Mouse (Mus musculus): ENCODE data around the gene Bub1.

Gene Bub1

DNA sequence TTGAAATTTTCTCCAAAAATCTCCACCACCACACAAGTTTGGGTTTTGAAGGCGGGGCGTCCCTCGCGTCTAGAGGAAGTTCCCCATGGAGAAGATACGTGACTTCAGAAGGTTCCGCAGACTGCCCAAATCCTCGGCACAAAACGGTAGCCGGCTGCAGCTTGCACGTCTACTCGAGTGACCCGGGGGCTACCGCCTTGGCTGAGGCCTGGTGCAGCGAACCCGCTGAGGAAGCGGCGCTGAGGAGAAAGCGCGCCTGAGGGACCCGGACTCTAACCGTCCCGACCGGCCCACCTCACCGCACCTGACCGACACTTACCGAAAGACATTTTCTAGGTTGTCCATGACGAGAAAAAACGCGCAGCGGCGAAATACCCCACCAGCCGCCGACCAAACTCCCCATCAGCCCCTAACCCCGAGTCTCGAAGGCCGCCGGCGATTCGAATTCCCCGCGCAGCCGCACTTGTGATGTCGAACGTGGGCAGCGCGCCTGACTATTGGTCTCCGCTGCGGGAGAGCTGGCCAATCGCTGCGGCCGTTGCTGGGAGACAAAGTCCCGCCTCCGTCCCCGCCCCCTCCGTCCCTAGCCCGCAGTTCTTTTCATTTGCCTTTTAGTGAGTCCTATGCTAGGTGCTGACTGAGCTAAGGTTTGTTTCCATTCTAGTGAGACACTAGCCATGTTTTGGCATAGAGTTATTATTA, at the start of gene Bub1:
Gene Bub1 (minus strand): TSS at position 465 of the 702 bp plus-strand sequence.
- peak; percentile 91 for DNase-seq (ENCODE audit: low spot score)

DNA sequence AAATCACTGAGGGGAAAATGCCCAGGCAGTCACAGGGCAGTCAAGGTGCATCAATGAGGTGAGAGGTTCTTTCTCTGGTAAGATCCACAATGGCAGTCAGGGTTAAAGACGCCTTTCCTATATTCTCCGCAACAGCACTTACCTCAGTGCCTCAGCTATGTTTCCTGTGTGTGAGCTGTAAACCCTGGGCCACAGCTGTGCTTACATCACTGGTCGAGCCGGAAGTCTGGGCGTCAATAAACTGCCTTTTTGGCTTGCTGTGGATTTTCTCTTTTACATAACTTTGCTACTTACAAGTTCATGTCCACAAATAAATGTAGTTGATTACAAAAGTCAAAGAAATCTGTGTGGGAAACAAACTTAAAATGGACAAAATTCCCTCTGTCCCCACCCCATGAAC, 49.4 kb upstream of the Bub1 start:
- DNase-seq (ENCODE audit: low spot score), result no peak

DNA sequence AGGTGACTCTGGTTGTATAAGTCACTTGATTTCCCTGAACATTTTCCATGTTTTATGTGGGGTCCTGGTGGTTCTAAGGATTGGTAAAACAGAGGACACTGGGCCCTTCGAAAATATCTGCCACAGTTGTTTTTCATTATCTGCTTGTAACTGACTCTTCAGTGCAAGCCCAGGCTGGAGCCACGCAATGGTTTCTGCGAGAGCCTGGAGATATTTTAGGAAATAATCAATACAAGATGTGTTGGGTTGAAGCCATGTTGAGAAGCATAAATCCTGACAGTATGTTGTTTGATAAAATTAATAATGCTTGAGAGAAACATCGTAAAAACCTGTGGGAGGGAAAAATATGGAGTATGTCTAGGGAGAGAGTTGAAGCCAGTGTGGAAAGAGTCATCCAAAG, 32.7 kb upstream of the Bub1 start:
- DNase-seq (ENCODE audit: low spot score), result no peak

DNA sequence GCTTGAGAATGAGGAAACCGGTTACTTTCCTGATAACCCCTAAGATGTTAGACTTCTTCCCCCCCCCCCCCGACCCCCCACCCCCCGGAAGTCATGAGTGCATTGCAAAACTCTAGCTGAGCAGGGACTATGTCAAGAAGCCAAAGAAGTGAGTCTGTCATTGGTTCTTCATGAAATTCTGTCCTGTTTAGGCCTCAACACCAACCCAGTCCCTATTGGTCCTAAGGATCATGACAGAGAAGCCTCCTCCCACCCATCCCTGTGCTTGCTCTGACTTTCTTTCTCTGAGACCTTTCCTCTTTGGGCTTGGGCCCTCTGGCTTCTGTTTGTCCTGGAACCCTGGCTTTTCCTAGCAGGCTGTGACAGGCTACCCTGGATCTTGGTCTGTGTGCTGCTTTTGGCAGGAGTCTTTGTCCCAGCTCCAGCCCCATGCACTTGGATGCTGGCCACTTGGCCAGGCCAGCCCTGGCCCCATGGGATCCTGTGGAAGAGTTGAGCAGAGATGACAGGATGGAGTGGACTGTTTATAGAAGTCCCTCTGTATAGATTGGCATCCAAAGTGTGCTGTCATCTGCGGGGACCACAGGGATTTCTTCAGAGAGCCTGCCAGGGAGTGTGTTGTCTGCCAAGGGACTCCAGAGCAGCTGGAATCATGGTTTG, 22.8 kb upstream of the Bub1 start:
- DNase-seq (ENCODE audit: low spot score), result peak; percentile 45

DNA sequence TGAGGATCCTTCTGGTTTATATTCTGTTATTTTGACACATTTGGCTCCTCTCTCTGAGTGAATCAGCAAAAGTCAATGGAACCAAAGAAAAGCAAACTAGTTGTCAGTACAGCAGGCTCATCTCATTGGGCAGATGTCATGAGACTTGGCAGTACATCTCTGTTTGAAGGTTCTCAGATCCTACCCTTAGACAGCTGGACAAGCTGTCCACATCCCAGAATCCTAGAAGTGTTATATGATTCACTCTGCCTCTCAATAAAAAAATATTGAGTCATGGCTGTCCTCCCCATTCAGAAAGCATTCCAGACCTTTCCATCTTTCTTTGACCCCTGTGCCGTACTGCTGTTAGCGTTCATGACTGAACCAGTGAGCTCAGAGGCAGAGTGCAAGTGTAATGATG, 18.7 kb upstream of the Bub1 start:
- no peak for DNase-seq (ENCODE audit: low spot score)

DNA sequence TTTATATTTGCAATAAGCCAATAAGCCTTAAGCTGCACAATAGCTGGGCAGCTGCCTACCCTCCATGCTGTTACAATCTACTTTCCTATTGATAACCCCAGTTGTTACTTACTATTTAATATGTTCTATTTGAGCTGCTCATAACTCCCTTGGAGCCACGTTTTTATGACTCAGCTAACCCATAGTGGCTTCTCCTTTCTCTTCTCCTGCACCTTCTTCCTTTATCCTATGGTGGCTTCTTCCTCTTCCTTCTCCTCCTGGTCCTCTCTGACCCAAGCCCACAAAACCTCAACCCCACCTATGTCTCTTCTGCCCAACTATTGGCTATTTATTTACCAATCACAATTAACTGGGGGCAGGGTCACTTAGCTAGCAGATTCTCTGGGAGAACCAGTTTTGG, 14.9 kb upstream of the Bub1 start:
- no peak for DNase-seq (ENCODE audit: low spot score)

DNA sequence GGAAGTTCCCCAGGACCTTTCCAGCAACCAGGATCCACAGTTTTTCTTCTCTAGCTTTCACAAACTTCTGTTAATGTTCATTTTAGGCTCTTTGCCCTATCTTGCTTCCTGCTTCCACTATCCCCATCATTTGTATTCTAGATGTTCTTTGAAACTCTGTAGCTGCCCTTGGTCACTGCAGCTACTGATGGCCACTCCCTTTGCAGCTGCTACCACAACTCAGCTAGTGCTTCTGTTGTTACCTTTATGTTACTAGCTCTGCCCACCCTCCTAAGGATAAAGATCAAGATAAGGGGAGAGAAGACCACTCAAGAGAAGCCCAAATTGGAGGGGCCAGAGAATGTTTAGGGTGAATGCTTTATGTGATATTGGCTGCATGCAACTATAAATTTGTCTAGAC, 14.3 kb upstream of the Bub1 start:
- DNase-seq (ENCODE audit: low spot score), result no peak

DNA sequence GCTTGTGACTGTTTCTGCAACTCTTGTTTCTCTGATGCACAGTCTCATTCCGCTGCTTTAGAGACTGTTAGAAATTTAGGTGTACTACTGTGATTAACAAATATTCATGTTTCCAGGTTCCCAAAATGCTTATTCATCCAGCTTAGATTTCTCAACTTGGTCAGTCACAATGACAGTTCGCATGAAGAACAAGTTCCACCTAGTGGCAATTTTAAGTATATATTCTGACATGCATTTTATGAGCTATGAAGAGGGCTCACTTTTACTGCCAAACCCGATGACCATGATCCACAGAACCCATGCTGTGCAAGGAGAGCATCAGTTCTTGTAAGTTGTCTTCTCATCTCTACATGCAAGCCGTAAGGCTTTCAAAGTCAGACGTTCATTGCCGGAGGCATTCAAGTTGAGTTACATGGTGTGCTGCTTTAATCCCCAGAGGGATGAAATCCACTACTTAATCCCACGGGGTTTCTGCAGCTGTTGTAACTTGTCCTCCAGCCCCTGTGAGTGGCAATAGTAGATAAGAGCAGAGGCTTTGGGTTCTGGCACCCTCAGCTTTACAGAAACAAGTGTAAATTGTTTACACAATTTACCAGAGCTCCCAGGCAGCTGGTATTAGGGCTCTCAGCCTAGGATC, 13.8 kb upstream of the Bub1 start:
- no peak for DNase-seq (ENCODE audit: low spot score)

DNA sequence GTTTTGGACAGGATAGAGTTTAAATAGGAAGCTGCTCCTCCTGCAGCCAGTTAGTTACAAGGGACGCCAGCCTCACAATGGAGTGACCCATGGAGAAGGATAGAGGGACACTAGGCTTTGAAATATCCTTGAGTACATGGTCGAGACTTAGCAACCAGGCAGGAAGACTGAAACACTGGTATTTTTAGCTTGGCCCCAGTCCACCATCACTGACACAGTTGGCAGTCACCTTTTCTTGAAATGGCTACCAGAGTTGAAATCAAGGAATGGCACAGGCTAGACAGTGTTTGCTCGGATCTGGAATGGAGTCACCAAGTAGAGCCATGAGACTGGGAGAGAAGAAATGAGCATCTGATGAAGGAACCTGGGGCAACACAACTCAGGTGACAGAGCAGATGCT, 10.8 kb upstream of the Bub1 start:
- no peak for DNase-seq (ENCODE audit: low spot score)

DNA sequence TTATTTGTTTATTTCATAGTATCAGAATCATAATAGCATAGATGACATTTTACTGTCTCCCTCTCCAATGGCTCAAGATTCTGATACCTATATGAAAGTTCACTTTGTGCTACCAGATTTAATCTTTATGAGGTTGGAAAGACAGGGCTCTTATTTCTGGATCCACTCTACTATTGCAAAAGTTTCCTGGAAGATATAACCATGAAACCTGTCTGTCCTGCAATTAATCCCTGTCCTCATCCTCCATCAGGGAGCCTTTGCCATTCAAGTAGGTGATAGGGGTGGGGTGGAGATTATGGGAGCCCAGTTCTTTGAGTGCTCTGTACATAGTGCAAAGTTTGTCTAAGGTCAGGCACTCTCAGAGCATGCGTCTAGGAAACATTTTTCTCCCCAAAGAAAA, 9.7 kb upstream of the Bub1 start:
- DNase-seq (ENCODE audit: low spot score), result no peak

DNA sequence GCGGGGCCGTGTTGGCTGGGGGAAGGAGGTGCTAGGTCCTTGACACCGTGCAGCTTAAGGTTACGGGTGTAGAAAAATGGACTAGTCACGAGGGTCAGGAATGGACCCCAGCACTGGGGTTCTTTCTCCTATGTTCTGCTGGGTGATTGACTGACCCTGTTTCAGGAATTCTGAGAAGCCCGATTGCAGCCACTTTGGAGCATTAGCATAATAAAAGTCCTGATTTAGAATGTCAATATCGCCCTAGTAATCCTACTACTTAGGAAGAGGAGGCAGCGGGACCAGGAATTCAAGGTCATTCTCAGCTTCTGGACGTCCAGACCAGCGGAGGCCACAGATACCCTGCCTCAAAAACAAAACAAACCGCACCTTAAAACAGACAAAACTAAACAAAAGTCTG, 7.8 kb upstream of the Bub1 start:
- no peak for DNase-seq (ENCODE audit: low spot score)

DNA sequence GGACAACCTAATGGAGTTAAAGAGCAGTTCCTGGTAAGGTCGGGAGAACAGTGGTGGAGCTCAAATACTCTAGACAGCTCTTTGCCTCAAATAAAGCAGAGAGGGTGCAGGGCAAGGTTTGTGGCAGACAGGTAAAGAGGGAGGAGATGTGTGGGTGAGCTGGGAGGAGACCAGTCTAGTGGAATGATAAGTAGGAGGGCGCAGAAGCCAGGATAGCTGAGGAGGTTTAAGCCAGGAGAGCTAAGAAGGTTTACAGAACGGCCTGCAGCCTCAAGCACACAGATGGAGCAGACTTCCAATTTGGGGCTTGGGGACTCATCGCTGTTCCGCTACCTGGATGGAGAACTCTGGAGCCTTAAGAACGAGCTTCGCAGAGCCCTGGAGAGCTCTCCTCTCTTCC, 6.9 kb upstream of the Bub1 start, which contains the start of gene Acoxl:
Gene Acoxl (plus strand): TSS at position 301 of the 400 bp plus-strand sequence.
- no peak for DNase-seq (ENCODE audit: low spot score)

DNA sequence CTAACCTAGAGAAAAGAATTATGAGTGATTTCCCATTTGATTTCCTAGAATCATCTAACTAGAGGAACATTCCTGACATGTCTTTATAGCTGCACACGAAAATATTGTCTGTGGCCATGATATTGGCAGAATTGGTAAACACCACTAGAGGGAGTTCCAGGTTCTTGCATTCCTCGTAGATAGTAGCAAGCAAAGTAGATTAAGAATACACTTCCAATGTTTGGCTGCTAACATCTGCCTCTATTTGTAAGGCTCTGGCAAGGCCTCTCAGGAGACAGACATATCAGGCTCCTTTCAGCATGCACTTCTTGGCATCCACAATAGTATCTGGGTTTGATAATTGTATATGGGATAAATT, 1.1 kb upstream of the Bub1 start:
- no peak for DNase-seq (ENCODE audit: low spot score)

DNA sequence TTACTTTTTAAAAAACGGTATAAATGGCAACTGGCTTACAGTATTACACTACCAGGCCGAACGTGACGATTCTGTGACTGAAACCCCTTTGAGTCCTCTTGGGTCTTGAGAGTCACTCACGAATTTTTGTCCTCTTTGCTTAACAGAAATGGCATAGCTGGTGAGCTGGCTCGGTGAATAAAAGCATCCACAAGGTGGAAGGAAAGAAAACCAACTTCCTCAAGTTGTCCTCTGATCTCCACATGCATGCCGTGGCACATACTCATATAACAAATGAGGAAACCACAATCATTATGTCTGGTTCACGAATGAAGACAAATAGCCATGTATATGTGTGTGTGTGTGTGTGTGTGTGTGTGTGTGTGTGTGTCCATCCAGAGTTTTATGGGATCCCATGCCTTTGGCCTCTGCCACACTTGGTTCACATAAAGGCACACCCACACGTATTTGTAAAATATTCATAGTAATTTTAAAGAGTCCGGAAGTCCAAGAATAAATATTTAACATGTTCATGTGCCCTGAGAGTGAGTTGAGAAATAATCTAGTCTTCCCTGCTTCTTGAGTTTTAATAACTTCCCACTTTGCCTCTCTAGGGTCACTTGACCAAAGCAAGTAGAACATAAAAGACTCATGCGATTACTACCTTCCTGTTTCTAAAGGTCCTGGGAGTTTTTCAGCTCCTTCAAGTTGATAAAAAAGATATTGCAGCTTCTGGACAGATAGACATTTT, 603 bp upstream of the Bub1 start:
- DNase-seq (ENCODE audit: low spot score), result no peak

DNA sequence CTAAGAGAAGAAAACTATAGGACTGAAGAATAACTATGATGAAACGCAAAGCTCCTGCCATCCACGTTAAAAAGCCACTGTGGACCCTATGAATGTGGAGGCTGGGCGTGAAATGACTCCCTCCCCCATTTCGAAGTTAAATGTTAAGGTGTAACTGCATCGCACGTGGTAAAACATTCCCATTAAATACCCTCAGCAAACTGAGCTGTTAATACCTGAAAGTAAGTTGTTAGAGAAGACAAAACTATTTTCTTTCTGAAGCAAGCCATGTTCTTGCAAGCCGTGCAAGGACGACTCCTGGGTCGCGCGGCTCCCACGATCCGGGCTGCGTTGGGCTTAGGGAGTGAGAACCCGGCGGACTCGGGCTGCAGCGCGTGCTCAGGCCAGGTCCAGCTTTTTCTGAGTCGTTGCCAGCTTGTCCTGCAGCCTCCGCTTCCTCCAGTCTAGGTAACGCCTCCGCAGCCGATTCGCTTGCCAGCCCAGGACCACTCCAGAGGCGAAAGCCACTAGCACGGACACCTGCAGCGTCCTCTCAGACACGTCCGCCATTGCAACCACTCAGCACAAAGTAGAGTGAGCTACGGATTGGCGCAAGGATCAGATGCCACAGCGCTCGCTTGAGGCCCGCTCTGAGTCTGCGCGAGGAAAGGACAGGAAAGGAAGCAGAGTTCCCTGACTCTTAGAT, 39.6 kb downstream of the Bub1 start, which contains the start of gene Mtln:
Gene Mtln (minus strand): TSS at position 570 of the 685 bp plus-strand sequence.
- DNase-seq (ENCODE audit: low spot score), result peak; percentile 84

DNA sequence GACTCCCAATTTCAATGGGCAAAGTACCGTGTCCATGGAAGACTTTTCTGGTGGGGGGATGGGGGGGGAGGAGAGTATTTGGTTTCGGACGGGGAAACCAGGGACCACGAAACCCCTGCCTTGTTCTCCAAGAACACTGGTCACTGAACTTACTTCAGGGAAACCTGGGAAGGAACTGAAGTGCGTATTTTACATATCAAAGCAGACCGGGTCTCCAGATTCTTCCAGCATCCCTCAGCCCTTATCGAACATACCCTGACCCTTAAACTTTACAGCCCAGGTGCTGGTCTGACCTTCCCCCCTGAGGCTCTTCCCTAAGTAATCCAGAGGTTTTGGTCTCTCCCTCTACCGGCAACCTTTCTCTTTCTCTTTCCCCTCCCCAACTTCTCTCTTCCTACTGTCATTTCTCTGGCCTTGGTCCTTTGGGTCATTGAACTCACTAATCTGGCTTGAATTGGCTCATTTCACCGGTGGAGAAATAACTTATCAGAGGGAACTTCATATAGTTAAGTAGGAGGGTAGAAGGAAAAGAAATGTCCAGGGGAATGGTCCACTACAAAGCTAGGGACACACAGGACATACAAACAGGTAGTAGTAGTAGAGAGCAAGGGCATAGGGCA, 41.9 kb downstream of the Bub1 start:
- no peak for DNase-seq (ENCODE audit: low spot score)

DNA sequence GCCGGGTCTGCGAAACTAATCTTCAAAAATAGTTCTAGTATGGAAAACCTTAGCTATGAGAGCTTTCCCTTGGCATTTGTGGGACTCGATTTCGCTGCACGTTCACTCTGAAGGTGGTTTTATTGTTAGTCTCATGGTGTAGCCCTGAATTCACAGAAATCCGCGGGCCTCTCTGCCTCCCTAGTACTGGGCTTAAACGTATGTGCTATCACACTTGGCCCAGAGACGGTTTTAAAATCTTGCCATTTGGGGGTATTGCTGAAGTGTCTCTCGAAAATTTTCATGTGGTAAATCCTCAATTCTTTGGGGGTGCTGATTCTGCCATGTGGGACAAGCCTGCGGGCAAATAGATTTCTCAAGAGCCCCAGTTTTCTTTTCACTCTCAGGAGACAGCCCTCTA, 42.5 kb downstream of the Bub1 start:
- DNase-seq (ENCODE audit: low spot score), result no peak

DNA sequence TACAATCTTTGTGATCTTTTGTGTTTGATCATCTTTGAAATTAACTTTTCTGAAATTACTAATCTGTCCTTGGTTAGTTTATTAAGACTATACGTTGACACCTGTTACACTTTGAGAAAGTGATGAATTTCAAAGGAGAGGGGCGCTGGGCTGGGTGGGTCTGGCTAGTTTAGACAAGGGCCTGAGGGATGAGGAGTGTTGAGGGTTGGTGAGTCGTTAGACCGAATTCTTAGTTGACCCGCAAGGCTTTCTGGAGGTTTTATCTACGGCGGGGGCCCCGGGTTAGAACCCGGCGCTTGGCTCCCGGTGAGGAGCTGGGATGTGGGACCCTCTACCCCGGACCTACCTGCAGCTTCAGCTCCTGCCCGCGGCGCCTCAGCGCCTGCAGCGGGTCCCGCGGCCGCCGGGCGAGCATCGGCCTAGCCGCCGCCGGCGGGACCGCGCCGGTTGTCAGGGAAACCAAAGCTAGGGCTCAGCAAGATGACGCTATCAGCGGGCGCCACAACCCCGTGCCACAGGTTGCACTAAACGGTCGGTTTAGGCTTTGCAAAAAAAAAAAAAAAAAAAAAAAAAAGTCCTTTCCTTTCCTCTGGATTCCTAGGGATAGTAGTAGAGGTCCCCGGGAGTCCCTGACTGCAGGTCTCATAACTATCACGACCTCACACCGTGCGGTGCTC, 43.1 kb downstream of the Bub1 start, which contains the start of gene Nphp1:
Gene Nphp1 (minus strand): TSS at position 458 of the 677 bp plus-strand sequence.
- peak; percentile 87 for DNase-seq (ENCODE audit: low spot score)

DNA sequence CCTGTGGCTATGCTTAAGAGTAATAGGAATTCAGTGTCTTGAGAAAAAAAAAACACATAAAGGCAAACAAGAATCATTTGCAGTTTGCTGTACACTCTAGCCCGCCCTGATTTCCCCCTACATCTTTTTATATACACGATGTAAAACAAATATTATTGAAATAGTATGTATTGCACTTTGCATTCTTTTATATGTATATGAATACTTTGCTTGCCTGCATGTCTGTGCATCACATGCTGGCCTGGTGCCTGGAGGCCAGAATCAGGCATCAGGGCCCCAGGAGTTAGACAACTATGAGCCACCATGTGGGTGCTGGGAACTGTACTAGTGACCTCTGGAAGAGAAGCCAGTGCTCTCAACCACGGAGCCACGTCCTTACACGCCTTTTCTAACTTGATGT, 44.4 kb downstream of the Bub1 start:
- DNase-seq (ENCODE audit: low spot score), result no peak

DNA sequence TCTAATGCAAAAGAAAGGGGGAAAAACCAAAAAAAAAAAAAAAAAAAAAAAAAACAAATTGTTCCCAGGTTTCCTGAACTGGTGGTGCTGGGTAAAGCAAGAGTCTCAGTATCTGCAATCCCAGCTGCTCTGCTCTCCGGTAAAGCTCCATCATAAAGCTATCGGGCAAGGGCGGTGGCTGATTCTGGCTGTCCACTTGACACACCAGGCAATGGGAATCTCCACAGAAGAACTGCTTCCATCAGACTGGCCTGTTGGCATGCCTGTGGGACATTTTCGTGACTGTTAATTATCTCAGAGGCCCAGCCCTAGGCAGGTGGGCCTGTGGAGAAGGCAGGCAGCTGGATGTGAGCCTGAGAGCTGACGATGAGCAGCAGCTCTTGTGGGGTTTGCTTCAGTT, 53.2 kb downstream of the Bub1 start:
- no peak for DNase-seq (ENCODE audit: low spot score)

DNA sequence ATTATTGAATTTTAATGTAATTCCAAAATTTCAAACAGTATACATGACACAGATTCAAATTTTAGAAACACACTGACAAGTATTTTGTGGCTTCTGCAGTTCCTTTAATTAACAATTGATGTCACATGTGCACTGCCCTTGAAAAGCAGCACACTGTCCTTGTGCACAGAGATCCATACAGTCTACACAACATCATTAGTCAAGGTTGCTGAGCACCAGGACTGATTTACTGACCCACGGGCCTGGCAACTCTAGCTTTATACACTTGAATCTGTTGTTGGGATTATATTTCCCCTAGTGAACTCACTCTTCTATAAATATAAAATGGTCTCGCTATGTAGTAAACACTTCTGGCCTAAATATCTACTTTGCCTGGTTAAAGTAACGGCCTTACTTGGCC, 56.7 kb downstream of the Bub1 start:
- no peak for DNase-seq (ENCODE audit: low spot score)
